Comparison of ENCODE assay signal across 10 mouse cellular contexts in genomic region chr7:107749270-107749669, GRCm38 (mm10). TPM values are rescaled to one million over a fixed set of nuclear protein-coding genes. Genes with fewer than 3 reads are reported as not detected.
DNase-seq lines count a peak whose midpoint lies in the region; ATAC-seq lines count a peak whose summit lies in the region.
"Had no signal": no experiment of that assay in that cellular context is flagged by ENCODE, and none has a peak within 500 bp of the region (broad histone marks: within the 10 kb centered on the region; RNA-seq: fewer than 3 reads in every experiment).

No protein-coding gene starts in this region.

- peak; percentile 12 for DNase-seq in liver
- DNase-seq in ZHBTc4 (ENCODE audit: low read depth, low spot score) = peak; percentile 78
- peak; percentile 84 for DNase-seq in forebrain, embryonic 14.5 days (ENCODE audit: low spot score)
- DNase-seq in kidney, adult 9 months = peak; percentile 52
- peak; percentile 19 for DNase-seq in thymus, postnatal 14 days
- no peak for DNase-seq in urinary bladder, adult 2 months (ENCODE audit: low spot score)

- no peaks in the 10 kb centered on the region for H3K4me1 ChIP-seq in liver, embryonic 12.5 days
- no peaks in the 10 kb centered on the region for H3K4me1 ChIP-seq in forebrain, embryonic 14.5 days (ENCODE audit: control insufficient read depth, insufficient read depth, low read length)

- ATAC-seq in liver, embryonic 12.5 days = no peak
- ATAC-seq in forebrain, embryonic 14.5 days = peak; percentile 73
- ATAC-seq in megakaryocyte, adult 5-6 weeks (ENCODE audit: poor library complexity, severe bottlenecking) = peak; percentile 65

- no peak overlapping the region for H3K9ac ChIP-seq in liver, embryonic 12.5 days
- no peak overlapping the region for H3K9ac ChIP-seq in forebrain, embryonic 14.5 days (ENCODE audit: low read length)

- H3K9me3 ChIP-seq in liver, embryonic 12.5 days (replicated peaks) = no peaks in the 10 kb centered on the region
- no peaks in the 10 kb centered on the region for H3K9me3 ChIP-seq in forebrain, embryonic 14.5 days (replicated peaks; ENCODE audit: control insufficient read depth, low read length)

- 7% methylated on average over 3 of the region's 3 CpGs for WGBS in liver, embryonic 12.5 days (ENCODE audit: insufficient replicate concordance)
- 5% methylated on average over 3 of the region's 3 CpGs for WGBS in forebrain, embryonic 14.5 days

- no peak overlapping the region for H3K4me3 ChIP-seq in liver, embryonic 12.5 days
- H3K4me3 ChIP-seq in forebrain, embryonic 14.5 days (ENCODE audit: low read depth, low read length) = no peak overlapping the region

- H3K27ac ChIP-seq in liver, embryonic 12.5 days = no peak overlapping the region
- no peak overlapping the region for H3K27ac ChIP-seq in forebrain, embryonic 14.5 days (ENCODE audit: low read depth, low read length)

- no peak overlapping the region for H3K4me2 ChIP-seq in liver, embryonic 12.5 days
- H3K4me2 ChIP-seq in forebrain, embryonic 14.5 days (ENCODE audit: low read length) = no peak overlapping the region

- no peaks in the 10 kb centered on the region; the same call in 1 of the 2 replicates for H3K36me3 ChIP-seq in liver, embryonic 12.5 days
- H3K36me3 ChIP-seq in forebrain, embryonic 14.5 days (ENCODE audit: control insufficient read depth, insufficient read depth, low read length) = no peaks in the 10 kb centered on the region

- H3K27me3 ChIP-seq in liver, embryonic 12.5 days (replicated peaks) = no peaks in the 10 kb centered on the region
- H3K27me3 ChIP-seq in forebrain, embryonic 14.5 days (replicated peaks; ENCODE audit: control insufficient read depth, insufficient read depth, low read length) = no peaks in the 10 kb centered on the region

RNA-seq across cellular contexts. Expression of gene Cyb5r2, which starts 8.6 kb away (rescaled TPM):
- 0.04 and 0.05 TPM in 2 replicates for polyA plus RNA-seq in liver, embryonic 12.5 days (2016; fragmentation: Nextera tagmentation; extraction: Ambion mirVana)
- polyA plus RNA-seq in forebrain, embryonic 14.5 days (2014; fragmentation: Nextera tagmentation; extraction: Ambion mirVana) = 0.10 TPM in 1 of 2 replicates, not detected in the other
- not detected in 2 replicates for total RNA-seq in megakaryocyte, adult 5-6 weeks (2015)
- not detected in 2 replicates for total RNA-seq in megakaryocyte, adult 5-6 weeks (2017)
- 0.13 TPM in 1 of 2 replicates, not detected in the other for polyA plus RNA-seq in urinary bladder, adult 2 months (2012; rRNA removed)
- polyA plus RNA-seq: small intestine, adult 2 months had no signal

RNA-seq across cellular contexts. Expression of gene Ovch2, which starts 51.7 kb away (rescaled TPM):
- not detected in 2 replicates for polyA plus RNA-seq in liver, embryonic 12.5 days (2016; fragmentation: Nextera tagmentation; extraction: Ambion mirVana)
- not detected in 2 replicates for polyA plus RNA-seq in forebrain, embryonic 14.5 days (2014; fragmentation: Nextera tagmentation; extraction: Ambion mirVana)
- not detected in 2 replicates for total RNA-seq in megakaryocyte, adult 5-6 weeks (2015)
- not detected in 2 replicates for total RNA-seq in megakaryocyte, adult 5-6 weeks (2017)
- polyA plus RNA-seq in urinary bladder, adult 2 months (2012; rRNA removed) = not detected in 2 replicates
- total RNA-seq: layer of hippocampus, adult 18-20 months had no signal
- polyA plus RNA-seq: small intestine, adult 2 months had no signal
